Mouse (Mus musculus) liver, embryonic 14.5 days (tissue): ENCODE data around the gene C1qtnf2. TPM values are rescaled to one million over a fixed set of nuclear protein-coding genes. Genes with fewer than 3 reads are reported as not detected.

Source experiments
- ATAC-seq: fragments of 200-750 bp; cut with Nextera tagmentation; 2 replicates; pipeline ENCODE4 v1.8.0; 2017; ENCODE audit warnings: moderate number of reproducible peaks, mild to moderate bottlenecking, moderate library complexity; ENCODE audit not compliant: insufficient read depth
- DNase-seq, 3 experiments: peaks; one replicate each; pipeline ENCODE4 v3.0.0-alpha.2; 2012 to 2013; ENCODE audit warnings: low read depth in 3 of 3, low spot score in 3 of 3
- H3K27ac ChIP-seq: fragments of 300-500 bp; sonication (generic); 2 replicates; pipeline ENCODE4 v1.5.1; 2014; ENCODE audit warnings: moderate library complexity, mild to moderate bottlenecking, control low read depth, inconsistent platforms
- H3K27me3 ChIP-seq: fragments of 300-500 bp; sonication (generic); 2 replicates; pipeline ENCODE4 v1.6.1; 2014; ENCODE audit warnings: mild to moderate bottlenecking, low read length, moderate library complexity; ENCODE audit not compliant: control insufficient read depth, insufficient read depth
- H3K36me3 ChIP-seq: fragments of 300-500 bp; sonication (generic); replicated peaks from 2 replicates; pipeline ENCODE4 v1.6.1; 2014; ENCODE audit warnings: low read depth; ENCODE audit not compliant: control insufficient read depth, insufficient read depth
- H3K4me1 ChIP-seq, 2 experiments: fragments of 200-500 bp in 1 of 2; fragments of 300-500 bp in 1 of 2; sonication (generic) in 1 of 2; replicated peaks; 2 replicates each; pipeline ENCODE4 v1.6.1; 2012 to 2014; ENCODE audit warnings: antibody characterized with exemption in 1 of 2, inconsistent platforms in 1 of 2, low read length in 1 of 2; ENCODE audit not compliant: control insufficient read depth in 2 of 2, insufficient read depth in 2 of 2
- H3K4me2 ChIP-seq: fragments of 300-500 bp; sonication (generic); 2 replicates; pipeline ENCODE4 v1.6.1; 2014; ENCODE audit warnings: low read depth, mild to moderate bottlenecking, control low read depth, moderate library complexity
- H3K4me3 ChIP-seq, 2 experiments: fragments of 200-500 bp in 1 of 2; fragments of 300-500 bp in 1 of 2; sonication (generic) in 1 of 2; 2 replicates each; pipeline ENCODE4 v1.5.1; 2012 to 2014; ENCODE audit warnings: low read depth in 2 of 2, low read length in 2 of 2, mild to moderate bottlenecking in 2 of 2, control low read depth in 1 of 2, inconsistent platforms in 1 of 2, moderate library complexity in 1 of 2; ENCODE audit not compliant: insufficient read depth in 1 of 2
- H3K9ac ChIP-seq: fragments of 300-500 bp; sonication (generic); replicated peaks from 2 replicates; pipeline ENCODE4 v1.6.1; 2014; ENCODE audit warnings: mild to moderate bottlenecking, control low read depth, moderate library complexity
- H3K9me3 ChIP-seq: fragments of 300-500 bp; sonication (generic); 2 replicates; pipeline ENCODE4 v1.6.1; 2016; ENCODE audit warnings: low read length, mixed read lengths; ENCODE audit not compliant: control insufficient read depth
- CTCF ChIP-seq: IDR thresholded peaks from 2 replicates; pipeline ENCODE4 v1.5.1; 2016; ENCODE audit warnings: antibody characterized with exemption, low read depth, control low read depth
- EP300 ChIP-seq: IDR thresholded peaks from 2 replicates; pipeline ENCODE4 v1.6.1; 2016; ENCODE audit warnings: antibody characterized with exemption, low read depth
- WGBS: fragments of 180-500 bp; shearing (Covaris S2); extraction: QIAGEN DNeasy Blood & Tissue Kit; methylation state at CpG from one replicate; pipeline ENCODE4 v1.1.7; 2014; ENCODE audit not compliant: insufficient replicate concordance; 5-methylcytosine and 5-hydroxymethylcytosine counted together
- polyA plus RNA-seq, 2 experiments: library from polyadenylated mRNA; depleted of rRNA in 1 of 2; stranded (reverse) in 1 of 2; unstranded in 1 of 2; fragments of >200 nt; fragmentation: Nextera tagmentation in 1 of 2; extraction: Ambion mirVana in 1 of 2; gene quantifications; 2 replicates each; pipeline versions ENCODE4 v1.2.1 to v1.2.3; 2012 to 2014

The C1qtnf2 gene
- polyA plus RNA-seq, 2 experiments: 0.32 to 0.41 TPM

GRCm38 (mm10) chr11:43507976-43508375 lies 33.9 kb downstream of the C1qtnf2 start:
- TF ChIP-seq EP300 (no peak), CTCF (no peak)
- H3K4me1 ChIP-seq: 0 out of 4 replicates have a peak, but pooled peaks cover 0 to 2% of the 10 kb centered on the region in 2 experiments
- H3K36me3 ChIP-seq: no peaks in the 10 kb centered on the region
- no peak for ATAC-seq
- H3K9me3 ChIP-seq: no peaks in the 10 kb centered on the region
- H3K4me2 ChIP-seq: no peak overlapping the region
- H3K27me3 ChIP-seq: no peaks in the 10 kb centered on the region
- no peak for DNase-seq
- no peak overlapping the region for H3K27ac ChIP-seq
- H3K9ac ChIP-seq: no peak overlapping the region
- H3K4me3 ChIP-seq: no peak overlapping the region
- whole genome bisulfite sequencing: 53% methylated on average over 6 of the region's 6 CpGs

GRCm38 (mm10) chr11:43509878-43510277 lies 35.8 kb downstream of the C1qtnf2 start:
- TF ChIP-seq EP300: no peak
- no peak for TF ChIP-seq CTCF
- WGBS: 76% methylated on average over 5 of the region's 5 CpGs

GRCm38 (mm10) chr11:43512661-43513190 lies 38.6 kb downstream of the C1qtnf2 start:
- Histone ChIP-seq H3K27me3 (no peaks in the 10 kb centered on the region), H3K9me3 (no peaks in the 10 kb centered on the region), H3K4me3 (no peak overlapping the region), H3K36me3 (no peaks in the 10 kb centered on the region), H3K4me2 (no peak overlapping the region), H3K9ac (no peak overlapping the region), H3K4me1 (0 out of 4 replicates have a peak, but pooled peaks cover 0 to 2% of the 10 kb centered on the region in 2 experiments), H3K27ac (no peak overlapping the region)
- 26% methylated on average over 2 of the region's 2 CpGs for WGBS
- DNase-seq (no peak), ATAC-seq (no peak)
- TF ChIP-seq CTCF (no peak), EP300 (no peak)

More at GRCm38 (mm10) chr11:43509878-43510277, 35.8 kb downstream of the C1qtnf2 start:
- no peak for DNase-seq
- Histone ChIP-seq H3K9me3 (no peaks in the 10 kb centered on the region), H3K4me3 (no peak overlapping the region), H3K4me2 (no peak overlapping the region), H3K27ac (no peak overlapping the region), H3K36me3 (no peaks in the 10 kb centered on the region), H3K9ac (no peak overlapping the region), H3K27me3 (no peaks in the 10 kb centered on the region), H3K4me1 (0 out of 4 replicates have a peak, but pooled peaks cover 0 to 2% of the 10 kb centered on the region in 2 experiments)
- no peak for ATAC-seq

GRCm38 (mm10) chr11:43516344-43517021 lies 42.4 kb downstream of the C1qtnf2 start:
- no peaks in the 10 kb centered on the region for H3K27me3 ChIP-seq
- DNase-seq: peak in 1 of 3 experiments; percentile 12
- H3K4me1 ChIP-seq: no peaks in the 10 kb centered on the region
- TF ChIP-seq CTCF (peak; percentile 76), EP300 (no peak)
- H3K4me2 ChIP-seq: no peak overlapping the region
- H3K27ac ChIP-seq: no peak overlapping the region
- no peak overlapping the region for H3K4me3 ChIP-seq
- H3K9ac ChIP-seq: no peak overlapping the region
- 36% methylated on average over 8 of the region's 8 CpGs for WGBS
- no peaks in the 10 kb centered on the region for H3K36me3 ChIP-seq
- no peaks in the 10 kb centered on the region for H3K9me3 ChIP-seq
- no peak for ATAC-seq

- no peaks in the 10 kb centered on the region for H3K27me3 ChIP-seq
Measured at GRCm38 (mm10) chr11:43517641-43518040, 43.6 kb downstream of the C1qtnf2 start.

More at GRCm38 (mm10) chr11:43517641-43518040, 43.6 kb downstream of the C1qtnf2 start:
- H3K9ac ChIP-seq: no peak overlapping the region
- ATAC-seq (no peak), DNase-seq (no peak)
- H3K36me3 ChIP-seq: no peaks in the 10 kb centered on the region
- H3K4me2 ChIP-seq: no peak overlapping the region
- no peaks in the 10 kb centered on the region for H3K9me3 ChIP-seq
- TF ChIP-seq EP300 (no peak), CTCF (no peak)
- no peak overlapping the region for H3K4me3 ChIP-seq
- 73% methylated on average over 11 of the region's 11 CpGs for WGBS
- no peaks in the 10 kb centered on the region for H3K4me1 ChIP-seq
- H3K27ac ChIP-seq: no peak overlapping the region
